Mouse (Mus musculus) right cerebral cortex, postnatal 36 days (tissue): Measurements from ENCODE around the gene Slc7a4.
"Not testable (repeated sequence)": the region's sequence is repeated elsewhere in the genome, so short reads cannot be mapped to it uniquely, and the experiment has no call there.

Source experiments
- DNase-seq, 2 experiments: peaks; one replicate each; pipeline ENCODE4 v3.0.0; 2022; ENCODE audit warnings: low spot score in 2 of 2, mixed read lengths in 1 of 2

Slc7a4 gene

GRCm38 (mm10) chr16:17583064-17583463 lies at the start of gene Slc7a4:
Gene Slc7a4 (minus strand): TSS chr16:17583214.
- no peak for DNase-seq

DNA sequence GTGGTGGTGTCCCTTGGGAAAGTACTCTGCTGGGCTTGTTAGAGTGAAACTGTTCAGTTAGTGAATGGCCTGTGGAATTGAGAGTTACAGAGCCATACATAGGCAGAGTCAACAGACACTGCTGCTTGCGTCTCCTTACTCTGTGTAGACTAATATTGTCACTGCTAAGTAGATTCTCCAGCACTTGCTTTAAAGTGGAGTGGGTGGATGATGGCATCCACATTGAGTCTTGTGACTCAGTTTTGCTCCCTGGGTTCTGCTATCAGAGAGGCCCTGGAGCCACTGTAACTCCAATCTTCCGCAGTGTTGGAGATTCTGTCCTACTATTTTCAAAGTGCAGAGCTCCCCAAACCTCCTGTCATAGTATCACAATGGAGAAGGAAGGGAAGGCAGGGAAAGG lies 49.6 kb upstream of the Slc7a4 start:
- DNase-seq: no peak

GRCm38 (mm10) chr16:17626269-17626555 lies 43.2 kb upstream of the Slc7a4 start:
- no peak for DNase-seq

GRCm38 (mm10) chr16:17625488-17626268 lies 42.7 kb upstream of the Slc7a4 start:
- no peak for DNase-seq

DNA sequence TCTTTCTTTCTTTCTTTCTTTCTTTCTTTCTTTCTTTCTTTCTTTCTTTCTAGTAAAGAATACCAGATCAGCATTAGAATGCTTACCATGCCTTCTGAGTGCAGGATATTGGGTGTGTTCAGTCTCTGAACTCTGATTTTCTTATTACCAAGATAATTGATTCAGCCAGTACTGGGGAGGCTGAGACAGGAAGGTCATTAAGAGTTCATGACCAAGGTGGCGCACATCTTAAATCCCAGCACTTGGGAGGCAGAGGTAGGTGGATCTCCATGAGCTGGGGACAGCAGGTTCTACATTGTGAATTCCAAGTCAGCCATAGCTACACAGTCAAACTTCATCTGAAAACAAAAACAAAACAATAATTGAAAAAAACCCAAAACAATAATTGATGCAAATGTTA lies 38.9 kb upstream of the Slc7a4 start:
- no peak for DNase-seq

DNA sequence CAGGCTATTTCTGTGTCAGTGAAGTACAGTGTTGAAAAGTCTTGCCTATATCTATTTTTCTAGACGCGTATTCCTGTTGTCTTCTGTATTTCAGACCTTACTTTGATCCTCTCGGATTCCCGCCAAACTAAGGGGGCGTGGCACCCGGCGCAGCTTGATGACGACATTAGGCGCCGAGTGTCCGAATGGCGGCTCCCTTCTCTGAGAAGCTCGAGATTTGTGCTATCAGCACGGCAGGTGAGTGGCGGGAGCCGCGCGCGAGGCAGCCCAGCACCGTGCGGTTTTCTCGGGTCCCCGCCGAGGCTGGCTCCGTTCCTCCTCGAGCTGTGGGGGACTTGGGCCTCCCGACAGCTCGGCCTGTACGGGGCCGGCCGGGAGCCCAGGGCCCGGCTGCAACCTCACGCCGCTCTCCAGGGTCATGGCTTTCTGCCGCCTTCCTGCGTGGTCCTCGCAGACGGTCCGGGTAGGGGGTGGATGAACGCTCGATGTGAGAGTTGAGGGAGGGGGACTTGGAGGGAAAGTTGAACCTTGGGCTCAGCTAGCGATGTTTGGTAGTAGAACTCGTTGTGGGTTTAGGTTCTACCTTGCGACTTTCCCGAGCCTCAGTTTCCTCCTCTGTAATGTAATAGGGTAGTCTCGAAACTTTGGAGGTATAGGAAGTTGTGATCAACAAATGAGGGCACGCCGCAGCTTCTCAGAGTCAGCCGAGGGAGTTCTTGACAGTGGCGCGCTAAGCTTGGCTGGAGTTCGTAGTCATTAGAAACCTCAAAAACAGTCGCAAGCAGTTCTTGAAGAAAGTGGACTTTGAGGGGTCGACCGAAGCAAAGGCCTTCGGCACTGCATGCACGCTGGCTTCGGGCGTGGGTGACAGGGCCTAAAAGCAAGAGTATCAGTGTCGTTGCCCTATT lies 36.4 kb upstream of the Slc7a4 start, which contains the start of gene Smpd4:
Gene Smpd4, plus strand, starts transcription at position 157 of the 908 bp plus-strand sequence.
- DNase-seq: peak; percentile 71 to 82

GRCm38 (mm10) chr16:17617922-17618565 lies 35.0 kb upstream of the Slc7a4 start:
- DNase-seq: no peak

DNA sequence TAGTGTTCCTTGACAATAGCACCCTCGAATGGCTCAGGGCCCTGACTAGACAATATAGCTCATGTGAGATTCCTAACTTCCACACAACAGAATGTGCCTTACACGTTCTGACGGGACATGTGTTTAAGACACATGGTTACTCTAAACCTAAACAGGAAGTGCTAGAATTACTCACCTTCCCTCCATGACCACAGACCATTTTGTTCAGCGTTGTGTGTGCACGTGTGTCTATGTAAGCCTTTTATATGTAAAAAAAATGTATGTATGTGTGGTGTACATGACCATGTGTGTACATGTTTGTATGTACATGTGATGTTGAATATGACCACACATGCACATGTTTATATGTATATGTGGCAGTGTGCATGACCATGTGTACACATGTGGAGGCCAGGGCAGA lies 33.2 kb upstream of the Slc7a4 start:
- DNase-seq: no peak

- not testable (repeated sequence) for DNase-seq
These were observed 31.7 kb upstream of the Slc7a4 start for GRCm38 (mm10) chr16:17614740-17615139.

GRCm38 (mm10) chr16:17611383-17611782 lies 28.4 kb upstream of the Slc7a4 start:
- peak in 1 of 2 experiments; percentile 34 for DNase-seq

DNA sequence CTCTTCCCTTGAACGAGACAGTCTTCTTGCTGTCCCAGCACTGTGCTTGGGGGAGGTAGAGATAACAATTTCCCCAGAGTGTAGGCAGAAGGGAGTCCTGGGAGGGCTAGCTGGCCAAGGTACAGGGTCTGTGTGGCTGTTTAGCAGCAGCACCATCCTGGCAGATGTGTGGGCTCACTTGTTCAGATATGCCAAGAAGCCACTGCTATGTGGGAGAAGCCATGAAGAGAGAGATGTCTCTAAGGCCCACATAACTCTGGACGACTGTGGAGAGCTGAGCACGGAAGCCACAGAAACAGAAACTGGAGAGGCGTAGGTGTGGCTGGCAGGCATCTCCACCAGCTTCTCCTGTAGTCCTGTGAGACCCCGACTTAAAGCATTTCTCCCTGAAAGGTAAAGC lies 22.7 kb upstream of the Slc7a4 start:
- DNase-seq: peak in 1 of 2 experiments; percentile 36

- no peak for DNase-seq
These were observed 21.9 kb upstream of the Slc7a4 start for GRCm38 (mm10) chr16:17604941-17605340.

DNA sequence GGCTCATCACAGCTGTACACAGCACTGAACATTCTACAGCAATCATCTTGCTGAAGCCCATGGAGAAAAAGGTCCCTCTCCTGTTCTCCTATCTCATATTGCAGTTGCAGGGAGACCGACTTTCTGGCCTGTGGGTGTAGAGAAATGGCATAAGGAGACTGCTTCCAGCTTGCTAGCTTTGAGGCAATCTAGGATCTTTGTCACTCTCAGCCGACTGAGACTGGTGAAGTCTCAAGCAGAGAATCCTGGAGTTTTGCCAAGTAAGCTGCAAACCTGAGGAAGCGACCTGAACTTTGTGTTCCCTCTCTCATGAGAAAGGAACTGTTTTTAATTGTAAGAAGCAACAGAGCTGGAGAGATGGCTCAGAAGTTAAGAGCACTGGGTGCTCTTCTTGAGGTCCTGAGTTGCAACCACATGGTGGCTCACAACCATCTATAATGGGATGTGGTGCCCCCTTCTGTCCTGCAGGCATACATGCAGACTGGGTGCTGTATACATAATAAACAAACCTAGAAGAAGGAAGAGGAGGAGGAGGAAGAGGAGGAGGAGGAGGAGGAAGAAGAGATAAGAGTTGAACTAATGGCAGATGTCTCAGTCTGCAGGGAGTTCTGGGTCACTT lies 18.0 kb upstream of the Slc7a4 start:
- no peak for DNase-seq

GRCm38 (mm10) chr16:17590731-17591130 lies 7.7 kb upstream of the Slc7a4 start:
- DNase-seq: no peak

DNA sequence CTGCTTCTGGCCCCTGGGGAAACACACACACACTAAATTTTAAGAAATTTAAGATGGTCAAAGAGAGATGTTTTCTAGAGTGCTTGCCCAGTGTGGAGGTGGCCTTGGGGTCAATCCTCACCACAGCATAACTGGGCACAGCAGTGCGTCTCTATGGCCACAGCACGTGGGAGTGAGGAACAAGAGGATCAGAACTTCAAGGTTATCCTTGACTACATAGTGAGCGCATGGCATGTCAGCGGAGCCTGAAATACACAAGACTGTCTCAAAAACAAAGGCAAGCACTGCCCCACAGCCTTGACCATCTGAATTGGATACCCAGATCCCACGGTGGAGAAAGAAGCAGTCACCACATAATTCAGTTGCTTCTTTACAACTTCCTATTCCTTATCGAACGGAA lies 1.5 kb upstream of the Slc7a4 start:
- DNase-seq: no peak

- DNase-seq: no peak
These were observed 6.2 kb downstream of the Slc7a4 start for GRCm38 (mm10) chr16:17576825-17577215.

- DNase-seq: peak; percentile 80 to 81
These were observed 6.9 kb downstream of the Slc7a4 start for GRCm38 (mm10) chr16:17575870-17576824.

- no peak for DNase-seq
These were observed 16.8 kb downstream of the Slc7a4 start for GRCm38 (mm10) chr16:17566186-17566585.

- no peak for DNase-seq
These were observed 18.2 kb downstream of the Slc7a4 start for GRCm38 (mm10) chr16:17564771-17565170.

DNA sequence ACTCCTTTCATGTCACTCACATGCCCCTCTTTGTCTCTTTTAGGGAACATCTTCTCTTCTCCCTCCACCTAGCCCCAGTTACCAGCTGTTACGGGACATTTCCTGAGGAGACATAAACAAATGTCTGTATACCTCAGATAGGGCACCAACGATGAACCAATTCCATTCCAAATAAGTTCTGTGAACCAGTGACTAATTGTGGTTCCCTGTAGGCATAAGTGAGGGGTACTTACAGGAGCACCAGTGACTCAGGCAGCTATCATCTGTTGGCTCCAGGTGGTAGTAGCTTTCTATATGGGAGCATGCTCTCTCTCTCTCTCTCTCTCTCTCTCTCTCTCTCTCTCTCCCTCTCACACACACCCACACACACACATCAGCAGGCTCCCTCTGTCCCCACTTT lies 18.8 kb downstream of the Slc7a4 start:
- DNase-seq: no peak

- DNase-seq: no peak
These were observed 19.4 kb downstream of the Slc7a4 start for GRCm38 (mm10) chr16:17563580-17563979.
